Mouse (Mus musculus) cerebellum, adult 2 months (tissue): Measurements from ENCODE around the gene Slc35b2.

Source experiments
- CTCF ChIP-seq: fragments of 200-500 bp; IDR thresholded peaks from 2 replicates; pipeline ENCODE4 v1.5.1; 2011; ENCODE audit warnings: low read depth, mild to moderate bottlenecking, control low read depth, low read length, moderate library complexity, borderline replicate concordance; ENCODE audit not compliant: insufficient read depth
- POLR2A ChIP-seq: fragments of 200-500 bp; IDR thresholded peaks from 2 replicates; pipeline ENCODE4 v1.6.1; 2011; ENCODE audit warnings: low read length, control low read depth, borderline replicate concordance; ENCODE audit not compliant: insufficient read depth

DNA sequence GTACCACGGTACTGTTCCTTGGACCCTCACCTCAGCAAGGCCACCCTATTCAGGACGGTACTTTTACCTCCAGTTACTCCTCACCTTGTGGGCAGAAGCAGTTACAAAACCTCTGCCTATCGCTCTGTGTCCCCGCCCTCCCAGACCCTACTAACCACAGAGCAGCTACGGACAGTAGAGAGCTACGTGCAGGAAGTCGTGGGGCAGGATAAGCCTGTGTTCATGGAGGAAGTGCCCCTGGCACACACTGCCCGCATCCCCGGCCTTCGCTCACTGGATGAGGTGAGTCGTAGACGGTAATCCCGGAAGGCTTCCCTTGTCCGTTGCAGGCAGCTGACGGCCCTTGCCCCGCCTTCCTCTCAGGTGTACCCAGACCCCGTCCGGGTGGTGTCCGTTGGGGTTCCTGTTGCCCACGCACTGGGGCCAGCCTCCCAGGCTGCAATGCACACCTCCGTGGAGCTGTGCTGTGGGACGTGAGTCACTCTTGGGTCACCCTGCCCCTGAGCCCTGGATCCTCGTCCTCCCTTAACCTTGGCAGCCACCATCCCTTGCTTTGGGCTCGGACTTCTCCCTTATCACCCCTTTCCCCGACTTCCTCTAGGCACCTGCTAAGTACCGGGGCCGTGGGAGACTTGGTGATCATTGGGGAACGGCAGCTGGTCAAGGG is 46.0 kb upstream of the Slc35b2 start:
- TF ChIP-seq POLR2A (no peak), CTCF (no peak)
